Mouse (Mus musculus) ovary, adult 10 weeks (tissue): ENCODE measurements around the gene Xrcc5. TPM values are rescaled to one million over a fixed set of nuclear protein-coding genes. Genes with fewer than 3 reads are reported as not detected.

Source experiments
- polyA plus RNA-seq: library from polyadenylated mRNA; stranded (reverse); fragments of 350-450 nt; fragmentation: Illumina TruSeq; extraction: RNeasy Lipid Tissue Mini Kit (QIAGEN cat#74804); gene quantifications from one replicate; pipeline ENCODE4 v1.2.3, GENCODE M21; 2014

Xrcc5 gene
- polyA plus RNA-seq: 46.1 TPM

GRCm38 (mm10) chr1:72307317-72307798, at the start of gene Xrcc5:
Xrcc5 (plus strand) TSS chr1:72307421.

DNA sequence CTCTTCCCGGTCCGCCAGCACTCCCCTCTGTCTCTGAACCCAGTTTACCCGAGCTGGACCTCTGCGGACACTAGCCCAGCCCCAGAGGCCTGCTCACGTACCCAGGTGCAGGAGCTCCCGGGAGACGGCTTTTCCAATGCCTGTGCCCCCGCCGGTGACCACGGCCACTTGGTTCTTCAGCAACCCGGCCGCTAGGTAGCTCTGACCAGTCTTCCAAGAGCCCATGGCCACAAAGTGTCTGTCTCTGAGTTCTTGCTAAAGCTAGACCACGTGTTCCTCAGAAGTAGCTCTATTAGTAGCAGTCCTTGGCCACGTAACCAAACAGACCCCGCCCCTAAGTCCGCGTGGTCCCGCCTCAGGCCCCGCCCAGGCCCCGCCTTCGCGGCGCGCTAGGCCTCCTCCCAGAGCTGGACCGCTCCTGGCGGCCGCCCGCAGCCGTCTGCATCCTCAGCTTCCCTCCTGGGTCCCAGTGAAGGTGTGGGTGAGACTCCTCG, 23.2 kb upstream of the Xrcc5 start, which contains the start of the genes Pecr and Tmem169:
Gene Pecr (minus strand): TSS at position 323 of the 494 bp plus-strand sequence.
Gene Tmem169 (plus strand): TSS at position 378 of the 494 bp plus-strand sequence.

Other genes with a start within 250 kb of the Xrcc5 start
- gene Mreg, start 95.1 kb upstream of the Xrcc5 start, polyA plus RNA-seq: 7.0 TPM
- gene Pecr, start 23.1 kb upstream of the Xrcc5 start, polyA plus RNA-seq: 14.3 TPM
- gene Tmem169, start 23.1 kb upstream of the Xrcc5 start, polyA plus RNA-seq: 4.2 TPM
- gene March4, start 229.5 kb downstream of the Xrcc5 start, polyA plus RNA-seq: 0.63 TPM